Mouse (Mus musculus): ENCODE data around the gene Fbxo6. TPM values are rescaled to one million over a fixed set of nuclear protein-coding genes. Genes with fewer than 3 reads are reported as not detected.

The Fbxo6 gene
- polyA plus RNA-seq, 1 experiment from 2014 or later: 13.9 TPM

- WGBS: 95% methylated on average over 2 of the region's 2 CpGs
- H3K9me3 ChIP-seq (ENCODE audit: control insufficient read depth, low read length): no peaks in the 10 kb centered on the region
- 0 out of 2 replicates have a peak, but pooled peaks cover 6% of the 10 kb centered on the region for H3K4me1 ChIP-seq (ENCODE audit: control insufficient read depth, insufficient read depth, low read length)
- ATAC-seq (ENCODE audit: insufficient read depth, low FRiP score, low TSS enrichment) (no peak), DNase-seq (ENCODE audit: low spot score) (no peak)
- H3K9ac ChIP-seq (ENCODE audit: low read length): no peak overlapping the region; the same call in 1 of the 2 replicates
- H3K36me3 ChIP-seq (ENCODE audit: control insufficient read depth, insufficient read depth, low read length): no peaks in the 10 kb centered on the region; the same call in 1 of the 2 replicates
- no peaks in the 10 kb centered on the region for H3K27me3 ChIP-seq (ENCODE audit: control insufficient read depth, insufficient read depth, low read length)
- no peak overlapping the region for H3K4me3 ChIP-seq (ENCODE audit: low read depth, low read length)
- no peak overlapping the region for H3K27ac ChIP-seq (ENCODE audit: low read depth, low read length)
- no peak overlapping the region for H3K4me2 ChIP-seq (ENCODE audit: low read depth)
Measured at GRCm38 (mm10) chr4:148097936-148098335, 54.0 kb downstream of the Fbxo6 start.

Small RNAs within 50 kb of the gene (microRNA-seq; reads per million reads assigned to microRNA genes)
- gene Mir7022: not detected

Other genes starting within 250 kb of the Fbxo6 start
- 47.5 and 50.0 TPM in 2 replicates for gene Mfn2, start 247.4 kb downstream of the Fbxo6 start, polyA plus RNA-seq (2014; fragmentation: Nextera tagmentation; extraction: Ambion mirVana)
- gene Plod1, start 215.4 kb downstream of the Fbxo6 start, polyA plus RNA-seq (2014; fragmentation: Nextera tagmentation; extraction: Ambion mirVana): 33.2 and 35.2 TPM in 2 replicates
- gene 2510039O18Rik, start 211.2 kb downstream of the Fbxo6 start, polyA plus RNA-seq (2014; fragmentation: Nextera tagmentation; extraction: Ambion mirVana): 19.7 and 20.6 TPM in 2 replicates
- 0.72 and 0.87 TPM in 2 replicates for gene Nppb, start 166.4 kb downstream of the Fbxo6 start, polyA plus RNA-seq (2014; fragmentation: Nextera tagmentation; extraction: Ambion mirVana)
- gene Nppa, start 151.4 kb downstream of the Fbxo6 start, polyA plus RNA-seq (2014; fragmentation: Nextera tagmentation; extraction: Ambion mirVana): 1.2 and 2.9 TPM in 2 replicates
- gene Clcn6, start 113.3 kb downstream of the Fbxo6 start, polyA plus RNA-seq (2014; fragmentation: Nextera tagmentation; extraction: Ambion mirVana): 20.9 and 24.2 TPM in 2 replicates
- 22.0 and 22.7 TPM in 2 replicates for gene Mthfr, start 113.1 kb downstream of the Fbxo6 start, polyA plus RNA-seq (2014; fragmentation: Nextera tagmentation; extraction: Ambion mirVana)
- 9.1 and 10.7 TPM in 2 replicates for gene Agtrap, start 64.1 kb downstream of the Fbxo6 start, polyA plus RNA-seq (2014; fragmentation: Nextera tagmentation; extraction: Ambion mirVana)
- 71.7 and 78.3 TPM in 2 replicates for gene Mad2l2, start 21.8 kb downstream of the Fbxo6 start, polyA plus RNA-seq (2014; fragmentation: Nextera tagmentation; extraction: Ambion mirVana)
- gene Draxin, start 21.4 kb downstream of the Fbxo6 start, polyA plus RNA-seq (2014; fragmentation: Nextera tagmentation; extraction: Ambion mirVana): 9.8 and 10.5 TPM in 2 replicates
- 59.6 and 60.8 TPM in 2 replicates for gene Fbxo44, start 8.3 kb upstream of the Fbxo6 start, polyA plus RNA-seq (2014; fragmentation: Nextera tagmentation; extraction: Ambion mirVana)
- gene Fbxo2, start 8.5 kb upstream of the Fbxo6 start, polyA plus RNA-seq (2014; fragmentation: Nextera tagmentation; extraction: Ambion mirVana): 1.3 and 2.8 TPM in 2 replicates
- gene Disp3, start 135.8 kb upstream of the Fbxo6 start, polyA plus RNA-seq (2014; fragmentation: Nextera tagmentation; extraction: Ambion mirVana): 13.1 and 14.2 TPM in 2 replicates